Mouse (Mus musculus) myocyte (in vitro differentiated cells): Measurements from ENCODE around the gene Ctxn1.

ENCODE experiments used
- CEBPB ChIP-seq: IDR thresholded peaks from 2 replicates; pipeline ENCODE4 v1.6.1; 2011; ENCODE audit warnings: mild to moderate bottlenecking, moderate library complexity; ENCODE audit not compliant: poor library complexity, insufficient read depth, severe bottlenecking
- POLR2A ChIP-seq: IDR thresholded peaks from one replicate; pipeline ENCODE4 v1.6.1; 2011; ENCODE audit warnings: low read depth, mild to moderate bottlenecking, control low read depth, moderate library complexity; ENCODE audit not compliant: insufficient read length

DNA sequence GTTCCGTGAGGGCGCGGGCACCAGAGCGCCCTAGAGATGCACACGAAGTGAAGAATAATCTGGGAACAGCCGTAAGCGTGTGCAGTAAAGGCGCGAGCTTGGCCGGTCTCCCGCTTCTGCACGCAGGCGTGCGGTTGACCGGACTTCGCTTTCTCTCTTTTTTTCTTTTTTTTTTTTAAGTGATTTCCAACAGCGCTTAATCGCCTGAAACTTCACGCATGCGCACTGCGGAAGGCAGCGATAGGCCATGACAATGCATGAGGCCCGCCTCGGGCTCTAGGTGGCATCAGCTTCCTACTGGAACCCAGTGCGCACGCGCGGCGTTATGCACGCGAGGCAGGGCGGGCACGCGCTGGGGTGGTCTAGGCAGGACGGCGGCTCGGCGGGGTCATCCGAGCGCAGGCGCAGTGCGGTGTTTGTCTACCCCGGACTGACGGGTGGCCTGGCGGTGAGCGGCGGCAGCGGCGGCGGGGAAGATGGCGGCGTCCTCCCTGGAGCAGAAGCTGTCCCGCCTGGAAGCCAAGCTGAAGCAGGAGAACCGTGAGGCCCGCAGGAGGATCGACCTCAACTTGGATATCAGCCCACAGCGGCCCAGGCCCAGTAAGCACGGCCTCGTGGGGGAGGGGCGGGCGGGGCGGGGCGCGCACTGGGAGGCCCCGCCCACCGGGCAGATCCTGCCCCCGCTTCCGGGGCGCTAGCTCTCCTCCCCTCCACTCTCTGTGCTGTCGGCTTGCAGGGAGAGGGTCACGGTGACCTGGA, 20.5 kb downstream of the Ctxn1 start, which contains the start of the genes Map2k7 and Gm49320:
- TF ChIP-seq CEBPB (no peak), POLR2A (peak; percentile 78)
